Mouse (Mus musculus) embryonic stem cell, embryonic (primary cell): ENCODE data around the gene Kcnt2.

Source experiments
- CTCF ChIA-PET, 4 experiments: fragments of 300-600 bp in 2 of 4; fragments of 350-600 bp in 2 of 4; sonication (Branson Sonifier 250); formaldehyde crosslinking; loops; one replicate each; lab custom pipeline; 2022; ENCODE audit warnings: inconsistent platforms in 2 of 4; lab: Charles Lee
- POLR2A ChIA-PET, 4 experiments: fragments of 300-600 bp in 2 of 4; fragments of 350-600 bp in 2 of 4; sonication (Branson Sonifier 250); formaldehyde crosslinking; loops; one replicate each; lab custom pipeline; 2022; ENCODE audit warnings: antibody characterized with exemption in 4 of 4, inconsistent platforms in 1 of 4; lab: Charles Lee

The Kcnt2 gene

DNA sequence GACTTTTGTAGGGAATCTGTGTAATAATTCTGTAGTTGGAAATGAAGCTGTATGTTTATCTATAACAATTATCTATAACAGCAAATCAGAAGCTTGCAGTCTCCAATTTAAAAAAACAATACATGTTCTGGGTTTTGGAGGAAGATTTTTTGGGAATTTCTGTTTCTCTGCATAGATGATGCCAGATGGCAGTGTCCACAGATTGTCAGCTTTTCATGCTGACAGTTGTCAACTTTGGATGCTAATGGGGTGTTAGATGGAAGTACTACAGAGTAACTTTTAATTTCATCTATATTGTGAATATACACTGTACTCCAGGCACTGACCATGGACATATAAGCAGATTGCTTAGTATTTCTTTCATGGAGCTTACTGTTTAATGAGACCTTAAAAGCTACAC is 92.5 kb downstream of the Kcnt2 start:
- POLR2A ChIA-PET, result no interaction called here

DNA sequence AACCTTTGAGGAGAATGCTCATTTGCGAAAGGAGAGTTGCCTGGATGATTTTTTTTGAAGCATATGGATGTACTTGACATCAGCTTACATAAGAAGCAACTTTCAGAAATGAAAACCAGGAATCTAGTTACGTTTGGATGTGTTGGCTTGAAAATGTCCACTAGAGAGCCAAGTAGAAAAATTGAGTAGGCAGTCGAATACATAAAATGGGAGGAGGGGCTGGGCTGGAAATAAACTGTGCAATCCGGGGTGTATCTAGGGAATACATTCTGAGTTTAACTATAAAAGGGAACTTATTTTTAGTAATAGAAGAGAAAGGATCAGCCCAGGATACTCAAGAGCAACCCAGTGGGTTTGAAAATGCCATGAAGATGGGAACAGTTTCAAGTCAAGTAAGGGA is 93.4 kb downstream of the Kcnt2 start:
- CTCF ChIA-PET, result interaction anchor here in 1 of 4 experiments (0.7 kb wide), 1 partner anchor 11 kb away, joined by 3 read pairs; no protein-coding TSS in a partner anchor
- POLR2A ChIA-PET, result no interaction called here

More for the DNA sequence above, 92.5 kb downstream of the Kcnt2 start:
- CTCF ChIA-PET, result no interaction called here

DNA sequence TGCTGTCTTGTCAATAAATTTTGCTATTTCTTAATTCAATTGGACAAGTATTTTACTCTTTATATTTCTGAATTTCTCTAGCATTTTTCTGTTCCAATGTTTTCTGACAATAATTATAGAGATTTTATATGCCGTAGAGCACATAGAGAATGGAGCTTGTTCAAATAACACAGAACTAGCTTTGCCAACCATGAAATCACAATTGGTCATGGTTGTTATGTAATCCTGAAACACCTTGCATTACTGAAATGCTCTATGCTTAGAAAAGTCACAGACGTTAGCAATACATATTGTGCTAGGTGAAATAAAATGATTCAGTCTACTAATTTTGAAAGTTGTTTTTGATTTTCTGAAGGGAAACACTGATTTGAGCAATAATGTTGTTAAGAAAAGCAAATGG is 118.8 kb downstream of the Kcnt2 start:
- CTCF ChIA-PET, result no interaction called here
- POLR2A ChIA-PET, result no interaction called here

DNA sequence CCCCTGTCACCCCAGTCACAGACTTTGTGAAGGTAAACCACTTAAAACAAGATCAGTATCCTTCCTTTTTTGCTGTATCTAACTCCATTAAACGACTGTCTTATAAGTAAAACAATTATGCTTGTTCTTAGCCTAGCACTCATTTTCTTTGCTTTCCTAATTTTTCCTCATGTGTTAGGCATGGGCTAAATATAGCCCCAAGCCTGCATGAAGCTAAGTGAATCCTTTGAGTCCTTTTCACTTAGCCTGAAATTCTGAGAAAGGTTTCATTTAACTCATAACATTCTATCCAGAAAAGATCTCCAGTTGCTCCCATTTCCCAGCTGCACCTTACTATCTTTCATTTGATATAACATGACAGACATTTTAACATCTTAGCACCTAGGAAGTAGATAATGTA is 127.6 kb downstream of the Kcnt2 start:
- ChIA-PET CTCF (no interaction called here), POLR2A (no interaction called here)

DNA sequence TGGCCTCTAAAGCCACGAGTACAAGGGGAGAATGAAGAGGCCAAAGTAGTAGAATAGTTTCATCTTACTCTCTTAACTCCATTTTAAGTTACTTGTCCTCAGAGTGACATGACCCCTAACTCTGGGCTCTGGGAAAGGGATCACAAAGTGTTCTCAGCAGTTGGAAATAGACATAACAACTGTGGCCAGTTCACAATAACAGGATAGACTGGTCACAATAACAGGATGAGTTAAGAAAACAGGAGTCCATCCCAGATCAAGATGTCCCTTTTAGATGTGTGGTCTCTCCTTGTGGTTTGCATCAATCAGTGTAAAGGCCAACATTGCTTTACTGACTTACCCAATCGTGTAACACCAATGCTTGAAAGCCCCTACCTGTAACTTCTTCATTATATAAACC is 132.8 kb downstream of the Kcnt2 start:
- CTCF ChIA-PET, result no interaction called here

DNA sequence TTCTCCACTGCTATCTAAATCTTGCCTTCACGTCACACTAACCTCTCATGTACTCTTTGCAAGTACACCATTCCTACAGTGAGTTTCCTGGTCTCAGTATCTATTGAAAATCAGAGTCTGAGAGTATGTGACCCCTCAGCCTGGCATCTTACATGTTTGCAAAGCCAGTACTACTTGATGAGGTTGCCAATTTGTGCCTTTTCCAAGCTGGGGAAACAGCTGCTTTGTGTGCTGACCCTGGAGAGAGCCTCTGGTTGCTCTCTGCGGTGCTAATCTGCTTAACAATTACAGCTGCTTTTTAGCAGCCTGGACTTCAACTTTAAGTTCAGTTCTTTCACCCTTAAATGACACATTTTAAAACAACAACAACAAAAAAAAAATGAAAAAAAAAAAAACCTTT is 133.6 kb downstream of the Kcnt2 start:
- POLR2A ChIA-PET, result interaction anchor here in 1 of 4 experiments (0.6 to 1.1 kb wide), 2 partner anchors 20 to 1535 kb away, joined by 3 to 4 read pairs; no protein-coding TSS in a partner anchor

More for the DNA sequence above, 132.8 kb downstream of the Kcnt2 start:
- POLR2A ChIA-PET, result no interaction called here

DNA sequence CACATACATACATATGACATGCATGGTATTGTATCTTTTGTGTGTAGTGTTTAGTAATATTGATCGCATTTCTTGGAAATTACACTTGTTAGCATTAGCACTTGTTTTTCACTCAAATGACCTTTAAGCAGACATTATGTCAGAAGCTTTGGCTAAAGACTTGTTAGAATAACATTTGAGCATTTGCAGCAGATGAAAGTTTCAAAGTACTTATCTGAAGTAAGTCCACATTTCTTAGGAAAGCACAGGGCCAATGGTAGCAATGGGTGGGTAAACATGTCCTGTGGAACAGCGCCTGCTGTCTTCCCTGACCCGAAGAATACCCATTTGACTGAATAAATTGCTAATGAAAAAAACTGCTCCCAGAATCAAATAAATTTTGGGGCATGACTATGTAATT is 135.1 kb downstream of the Kcnt2 start:
- POLR2A ChIA-PET, result interaction anchor here in 1 of 4 experiments (0.5 to 0.8 kb wide), 2 partner anchors 34 to 135 kb away, joined by 3 read pairs; partner anchors contain the start of gene Kcnt2

More for the DNA sequence above, 133.6 kb downstream of the Kcnt2 start:
- CTCF ChIA-PET, result no interaction called here

DNA sequence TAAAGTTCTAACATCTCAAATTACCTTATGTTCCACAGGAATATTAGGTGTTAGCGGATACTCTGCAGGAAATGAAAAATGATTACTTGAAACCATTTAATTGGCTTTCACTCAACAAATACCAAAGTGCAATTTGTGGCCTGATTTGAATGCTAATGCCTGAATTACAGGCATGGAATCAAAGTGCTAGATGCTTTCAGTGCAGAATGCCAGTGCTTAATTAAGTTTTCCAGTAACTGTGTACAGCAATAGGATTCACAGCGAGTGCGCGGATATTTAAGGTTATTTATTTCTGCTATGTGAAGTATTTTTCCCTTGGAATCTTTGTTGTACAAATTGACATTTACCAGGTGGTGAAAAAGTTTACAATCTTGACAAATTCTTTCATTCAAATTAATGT is 144.3 kb downstream of the Kcnt2 start:
- ChIA-PET CTCF (no interaction called here), POLR2A (no interaction called here)

More for the DNA sequence above, 135.1 kb downstream of the Kcnt2 start:
- CTCF ChIA-PET, result no interaction called here

DNA sequence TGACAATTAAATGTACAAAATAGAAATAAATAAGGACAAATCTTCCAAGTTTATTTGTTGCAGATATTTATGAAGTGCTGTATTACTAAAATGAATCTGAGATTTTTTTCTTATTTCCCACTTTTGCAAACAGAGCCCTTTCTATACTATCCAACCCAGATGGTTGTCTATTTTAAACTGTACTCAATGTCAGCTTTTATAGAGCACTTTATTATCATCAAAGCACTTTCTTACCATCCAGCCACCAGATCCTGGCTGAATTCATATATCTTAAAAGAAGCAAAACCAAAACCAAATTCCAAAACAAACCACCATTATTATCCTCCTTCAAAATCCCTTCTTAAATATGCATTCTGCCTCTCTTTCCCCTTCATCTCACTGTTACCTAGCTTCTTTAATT is 151.8 kb downstream of the Kcnt2 start:
- CTCF ChIA-PET, result no interaction called here

DNA sequence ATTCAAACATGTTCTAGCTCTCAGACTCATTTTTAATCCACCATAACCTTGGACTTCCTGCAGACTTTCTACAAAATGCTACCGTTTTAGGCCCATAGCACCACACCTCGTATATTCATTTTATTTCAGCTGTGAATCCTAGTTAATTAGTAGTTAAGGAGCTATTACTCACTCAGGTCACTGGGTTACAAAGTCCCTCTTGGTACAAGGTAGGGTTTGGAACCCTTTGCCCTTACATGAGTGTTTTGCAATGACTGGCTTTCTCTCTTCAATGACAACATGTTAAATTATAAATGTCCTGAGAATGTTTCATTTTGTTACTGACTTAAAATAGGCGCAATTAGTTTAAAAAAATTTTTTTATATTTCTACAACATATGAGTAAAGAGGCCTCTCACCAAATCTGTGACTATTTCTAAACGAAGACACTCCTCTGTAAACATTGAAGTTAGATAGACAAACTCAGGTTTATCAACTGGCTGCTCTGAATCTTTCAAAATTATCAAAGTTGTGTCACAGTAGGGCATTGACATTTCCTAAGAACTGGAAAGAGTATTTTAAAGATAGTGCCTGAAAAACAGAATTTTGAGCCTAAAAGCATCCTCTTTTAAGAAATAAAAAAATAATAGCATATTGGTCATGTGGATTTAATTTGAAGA is 160.8 kb downstream of the Kcnt2 start:
- ChIA-PET CTCF (no interaction called here), POLR2A (no interaction called here)

More for the DNA sequence above, 151.8 kb downstream of the Kcnt2 start:
- POLR2A ChIA-PET, result no interaction called here

DNA sequence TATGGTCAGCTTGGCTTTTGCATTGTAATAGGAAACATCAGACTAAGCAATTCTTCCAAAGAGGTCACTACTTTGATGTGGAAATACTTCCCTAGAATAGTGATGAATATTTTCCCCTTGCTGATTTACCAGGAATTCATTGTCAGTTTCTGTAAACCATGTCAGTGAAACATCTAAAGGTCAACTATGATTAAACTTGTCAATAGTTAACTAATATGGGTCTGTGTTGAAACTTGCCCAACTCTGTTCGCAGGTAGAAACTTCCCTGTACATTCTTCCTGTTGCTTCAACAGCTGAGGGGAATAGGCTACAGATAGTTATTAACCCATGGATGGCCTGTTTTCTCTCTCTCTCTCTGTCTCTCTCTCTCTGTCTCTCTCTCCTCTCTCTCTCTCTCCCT is 169.8 kb downstream of the Kcnt2 start:
- ChIA-PET POLR2A (interaction anchor here in 1 of 4 experiments (1.3 kb wide), 1 partner anchor 34 kb away, joined by 3 read pairs; no protein-coding TSS in a partner anchor), CTCF (no interaction called here)

DNA sequence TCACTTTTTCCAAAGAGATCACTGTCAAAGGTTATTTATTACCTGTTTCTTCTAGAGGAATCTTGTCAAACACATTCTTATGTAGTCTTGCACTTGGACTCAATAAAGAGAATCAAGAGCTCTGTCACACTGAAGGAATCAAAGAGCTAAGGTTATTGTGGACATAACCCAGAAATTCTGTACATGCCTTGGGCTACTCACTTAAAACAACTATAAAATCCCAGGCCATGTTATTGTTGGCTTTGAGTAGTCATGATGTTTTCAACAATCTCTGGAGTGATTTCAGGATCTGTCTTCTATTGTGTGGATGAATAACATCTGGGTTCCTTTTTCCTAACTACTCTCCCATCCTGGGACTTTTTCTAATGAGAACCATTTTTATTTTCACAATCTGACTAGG is 177.0 kb downstream of the Kcnt2 start:
- POLR2A ChIA-PET, result no interaction called here
- CTCF ChIA-PET, result no interaction called here

DNA sequence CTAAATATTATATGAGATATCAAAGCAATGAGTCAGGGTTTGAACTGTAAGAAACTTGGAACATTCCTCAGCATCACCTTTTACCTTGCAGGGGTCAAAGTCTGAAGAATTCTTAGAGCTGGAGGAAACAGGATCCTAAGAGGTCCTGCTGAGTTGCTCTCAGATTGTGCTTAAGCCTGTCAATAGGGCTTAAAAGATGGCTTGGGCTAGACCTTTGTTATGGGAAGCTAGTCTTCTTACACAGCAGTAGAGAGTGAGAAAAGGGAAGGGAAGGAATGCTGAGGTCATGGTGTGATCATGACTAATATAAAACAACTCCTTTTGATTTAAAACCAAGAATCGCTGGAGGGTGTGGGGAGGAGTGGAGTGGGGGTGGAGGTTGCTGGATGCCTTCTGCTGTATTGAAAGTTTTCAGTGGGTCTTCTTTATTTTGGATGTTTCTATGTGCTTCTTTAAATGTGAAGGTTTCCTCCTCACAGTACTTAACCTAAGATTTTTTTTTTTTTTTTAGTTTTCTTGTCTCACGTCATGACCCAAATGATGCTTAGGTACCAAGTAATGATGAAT is 183.4 kb downstream of the Kcnt2 start:
- ChIA-PET POLR2A (interaction anchor here in 3 of 4 experiments (0.7 to 1.1 kb wide), 5 partner anchors 12 to 241 kb away, joined by 3 to 7 read pairs (median 3); no protein-coding TSS in a partner anchor), CTCF (interaction anchor here in 2 of 4 experiments (0.6 kb wide), 2 partner anchors 37 to 184 kb away, joined by 3 read pairs; no protein-coding TSS in a partner anchor)

DNA sequence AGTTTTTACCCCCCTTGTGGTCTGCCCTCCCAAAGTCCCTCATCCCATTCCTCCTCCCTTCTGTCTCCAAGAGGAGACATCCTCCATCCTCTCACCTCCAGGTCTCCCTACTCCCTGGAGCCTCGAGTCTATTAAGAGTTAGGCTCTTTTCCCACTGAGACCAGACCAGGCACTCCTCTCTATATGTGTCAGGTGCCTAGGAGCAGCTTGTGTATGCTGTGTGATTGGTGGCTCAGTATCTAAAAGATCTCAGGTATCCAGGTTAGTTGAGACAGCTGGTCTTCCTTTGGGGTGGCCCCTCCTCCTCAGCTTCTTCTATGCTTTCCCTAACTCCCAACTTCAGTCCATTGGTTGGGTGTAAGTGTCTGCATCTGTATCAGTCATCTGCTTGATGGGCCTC is 186.1 kb downstream of the Kcnt2 start:
- POLR2A ChIA-PET, result no interaction called here
- CTCF ChIA-PET, result no interaction called here

DNA sequence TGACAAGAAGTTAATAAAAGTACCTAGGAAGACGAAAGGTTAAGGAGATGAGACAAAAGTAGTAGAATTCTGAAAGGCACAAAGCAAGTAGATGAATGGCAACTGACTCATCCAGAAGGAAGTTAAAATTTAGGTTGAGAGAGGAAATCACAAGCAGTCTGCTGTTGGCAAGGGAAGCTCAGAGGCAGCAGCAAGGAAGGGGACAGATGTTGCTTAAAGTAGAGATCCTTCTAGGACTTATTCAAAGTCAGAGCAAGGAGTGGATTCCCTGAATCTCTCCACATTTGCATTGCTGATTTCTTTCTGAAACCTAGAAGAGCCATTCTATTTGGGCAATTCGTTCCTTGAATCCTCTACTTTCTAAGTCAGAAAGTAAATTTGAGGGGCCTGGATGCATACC is 188.8 kb downstream of the Kcnt2 start:
- CTCF ChIA-PET, result no interaction called here
- POLR2A ChIA-PET, result no interaction called here

DNA sequence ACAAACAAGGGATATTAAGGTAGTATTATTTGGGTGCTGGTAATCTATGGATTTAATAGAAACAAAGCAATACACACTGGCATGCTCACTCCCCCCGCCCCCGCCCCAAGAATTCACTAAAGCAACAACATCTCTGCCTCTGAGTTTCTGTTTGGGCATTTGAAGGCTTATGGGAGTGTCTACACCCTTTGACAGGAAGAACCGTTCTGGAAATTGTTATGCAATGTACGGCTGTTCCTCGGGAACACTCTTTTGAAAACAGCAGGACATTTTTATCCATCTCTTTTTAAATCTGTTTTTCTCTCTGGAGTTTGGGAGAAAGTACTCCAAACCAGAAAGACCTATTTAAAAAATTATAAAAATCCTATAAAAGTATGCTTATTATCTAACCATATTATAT is 192.2 kb downstream of the Kcnt2 start:
- ChIA-PET CTCF (no interaction called here), POLR2A (no interaction called here)

DNA sequence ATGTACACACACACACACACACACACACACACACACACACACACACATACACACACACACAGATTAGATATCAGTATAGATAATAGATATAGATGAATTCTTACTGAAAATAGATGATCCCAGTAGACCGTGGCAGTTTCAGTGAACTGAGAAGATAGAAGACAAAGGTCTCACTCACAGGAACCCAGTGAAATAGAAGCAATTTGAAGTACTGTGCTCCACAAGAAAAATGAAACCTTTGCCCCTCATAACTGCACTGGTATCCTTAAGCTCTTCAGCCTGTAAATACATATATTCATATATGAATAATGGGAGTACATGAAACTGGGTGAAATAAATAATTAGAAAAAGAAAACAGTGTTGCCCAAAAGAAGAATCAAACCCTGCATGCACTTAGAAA is 197.9 kb downstream of the Kcnt2 start:
- CTCF ChIA-PET, result no interaction called here

DNA sequence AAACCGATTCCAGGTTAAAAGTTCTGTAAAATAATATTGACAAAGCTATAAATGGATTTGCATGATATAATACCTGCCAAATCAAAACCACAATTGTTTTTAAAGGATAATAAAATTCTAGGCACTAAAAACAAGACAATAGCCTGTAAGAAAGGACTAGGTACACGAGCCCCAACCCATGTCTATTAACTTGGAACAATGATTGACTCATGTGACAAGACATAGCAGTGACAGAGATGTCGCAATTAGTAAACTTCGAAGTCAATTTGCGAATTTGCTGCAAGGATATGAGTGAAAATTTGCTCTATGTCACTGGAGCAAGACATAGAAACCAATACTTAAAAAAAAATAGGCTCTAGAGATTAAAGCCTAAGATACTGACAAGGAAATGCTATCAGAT is 198.4 kb downstream of the Kcnt2 start:
- POLR2A ChIA-PET, result interaction anchor here in 1 of 4 experiments (0.8 kb wide), 1 partner anchor 163 kb away, joined by 3 read pairs; no protein-coding TSS in a partner anchor
- CTCF ChIA-PET, result no interaction called here

More for the DNA sequence above, 197.9 kb downstream of the Kcnt2 start:
- POLR2A ChIA-PET, result interaction anchor here in 1 of 4 experiments (0.8 kb wide), 1 partner anchor 162 kb away, joined by 3 read pairs; no protein-coding TSS in a partner anchor

DNA sequence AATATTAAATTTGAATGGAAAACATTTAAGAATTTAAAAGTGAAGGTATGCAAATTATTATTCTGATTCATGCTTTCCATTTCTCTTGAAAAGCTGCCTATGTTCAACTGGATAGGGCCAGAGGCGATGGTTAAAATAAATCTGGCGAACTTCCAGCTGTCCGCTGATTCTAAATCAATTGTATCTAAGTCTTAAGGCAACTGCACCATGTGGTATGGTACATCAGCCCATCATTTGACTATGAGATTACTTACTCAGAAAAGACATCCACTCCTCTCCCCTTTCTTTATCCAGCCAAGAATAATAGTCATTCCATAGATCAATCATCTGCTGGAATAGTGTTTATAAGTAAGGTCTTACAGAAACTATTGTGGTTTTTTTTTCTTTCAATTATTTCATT is 205.5 kb downstream of the Kcnt2 start:
- POLR2A ChIA-PET, result no interaction called here
- CTCF ChIA-PET, result no interaction called here

DNA sequence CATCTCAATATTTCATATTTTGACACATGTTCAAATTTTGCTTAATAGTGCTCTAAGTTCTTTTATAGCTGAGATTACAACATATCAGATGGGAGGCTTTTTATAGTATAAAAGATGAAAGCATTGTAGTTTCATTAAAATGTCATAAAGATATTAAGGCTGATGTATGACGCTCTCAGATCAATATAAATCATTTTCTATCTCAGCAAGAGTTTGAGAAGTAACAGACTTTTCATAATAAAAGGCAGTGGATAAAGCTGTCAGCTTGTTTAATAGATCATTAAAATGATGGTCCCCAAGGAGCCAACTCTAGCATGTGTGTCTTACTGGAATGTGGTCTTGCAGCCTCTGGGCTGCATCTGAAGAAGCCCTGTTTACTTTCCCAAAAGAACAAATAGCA is 206.0 kb downstream of the Kcnt2 start:
- POLR2A ChIA-PET, result no interaction called here
- CTCF ChIA-PET, result no interaction called here

DNA sequence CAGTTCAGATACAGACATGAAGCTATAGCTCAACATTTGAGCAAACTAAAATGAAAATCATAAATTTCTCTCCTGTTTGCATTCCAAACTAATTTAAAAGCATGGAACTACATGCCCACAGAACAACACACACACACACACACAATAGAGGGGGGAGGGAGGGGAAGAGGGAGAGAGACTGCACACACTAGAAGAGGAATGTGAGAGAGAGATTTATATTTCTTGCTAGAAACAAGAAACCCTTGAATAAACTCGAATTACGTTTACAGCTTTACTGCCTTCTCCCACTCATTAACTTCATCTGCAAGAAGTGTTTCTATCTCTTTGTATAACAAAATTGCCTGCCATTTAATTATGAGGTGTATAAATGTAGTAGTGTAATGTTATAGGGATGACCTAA is 209.9 kb downstream of the Kcnt2 start:
- CTCF ChIA-PET, result no interaction called here
- POLR2A ChIA-PET, result no interaction called here
